Mouse (Mus musculus) adrenal gland, adult 2 months (tissue): ENCODE measurements around the gene Btbd35f6. TPM values are rescaled to one million over a fixed set of nuclear protein-coding genes. Genes with fewer than 3 reads are reported as not detected.
"Not testable (repeated sequence)": the region's sequence is repeated elsewhere in the genome, so short reads cannot be mapped to it uniquely, and the experiment has no call there.

Experiments used
- DNase-seq: peaks from one replicate; pipeline ENCODE4 v3.0.0; 2021
- long read RNA-seq: library from polyadenylated mRNA; stranded (forward); transcript quantifications from one replicate; pipeline ENCODE4 v2.0.0, GENCODE M21; 2021
- polyA plus RNA-seq: library from polyadenylated mRNA; depleted of rRNA; stranded (reverse); fragments of >200 nt; gene quantifications from 2 replicates; pipeline ENCODE4 v1.2.3, GENCODE M21; 2012; rRNA removed
- total RNA-seq, 2 experiments: library from RNA; stranded (reverse); gene quantifications; 2 replicates each; pipeline ENCODE4 v1.2.3; 2021

Gene Btbd35f6
- total RNA-seq (not detected), polyA plus RNA-seq (not detected in 2 replicates)
- long read RNA-seq: 0 reads

GRCm38 (mm10) chrX:33956440-33956839 is at the start of gene Btbd35f6:
Btbd35f6 (minus strand) TSS chrX:33956540.
- not testable (repeated sequence) for DNase-seq

DNA sequence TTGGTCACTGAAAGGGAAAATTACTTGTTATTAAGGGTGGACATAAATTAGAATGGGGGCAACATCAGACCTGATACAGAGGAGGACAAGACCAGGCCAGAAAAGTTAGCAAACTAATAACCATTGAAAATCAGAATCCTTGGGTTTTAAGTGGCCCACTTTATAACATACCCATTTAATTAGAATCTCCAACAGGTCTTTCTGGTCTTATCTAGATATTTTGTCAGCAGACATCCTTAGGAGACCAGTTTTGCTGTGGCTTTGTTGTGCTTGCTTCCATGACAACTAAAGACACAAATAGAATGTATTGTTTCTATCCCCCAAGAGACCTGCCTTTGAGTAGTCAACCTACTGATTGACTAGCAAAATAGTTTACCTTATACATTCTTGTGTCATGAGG is 30.4 kb upstream of the Btbd35f6 start, which contains the start of gene Gm21870:
TSS of gene Gm21870 (minus strand) at position 101 of the 400 bp plus-strand sequence.
- DNase-seq: not testable (repeated sequence)

DNA sequence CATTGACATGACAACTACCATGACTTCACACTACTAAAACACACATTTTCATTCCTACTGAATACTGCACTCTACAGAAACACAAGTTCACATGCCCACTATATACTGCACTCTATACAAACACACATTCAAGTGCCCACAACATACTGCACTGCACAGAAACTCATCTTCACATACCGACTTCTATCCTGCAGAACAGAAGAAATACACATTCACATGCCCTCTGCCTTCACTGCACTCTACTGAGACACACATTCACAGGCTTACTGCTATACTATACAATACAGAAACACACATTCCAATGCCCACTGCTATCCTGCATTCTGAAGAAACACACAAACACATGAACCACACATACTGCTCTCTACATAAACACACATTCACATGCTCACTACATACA is 26.1 kb downstream of the Btbd35f6 start:
- DNase-seq: not testable (repeated sequence)

DNA sequence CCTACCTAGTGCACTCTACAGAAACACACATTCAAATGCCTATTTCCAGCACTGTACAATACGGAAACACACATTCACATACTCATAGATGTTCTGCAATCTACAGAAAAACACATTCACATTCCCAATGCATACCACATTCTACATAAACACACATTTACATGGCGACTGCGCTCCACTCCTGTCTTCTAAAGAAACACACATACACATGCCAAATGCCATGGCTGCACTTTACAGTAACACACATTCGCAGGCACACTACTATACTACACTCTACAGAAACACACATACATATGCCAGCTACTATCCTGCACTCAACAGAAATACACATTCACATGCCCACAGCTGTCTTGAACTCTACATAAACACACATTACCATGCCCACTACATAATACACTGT is 28.1 kb downstream of the Btbd35f6 start:
- not testable (repeated sequence) for DNase-seq

DNA sequence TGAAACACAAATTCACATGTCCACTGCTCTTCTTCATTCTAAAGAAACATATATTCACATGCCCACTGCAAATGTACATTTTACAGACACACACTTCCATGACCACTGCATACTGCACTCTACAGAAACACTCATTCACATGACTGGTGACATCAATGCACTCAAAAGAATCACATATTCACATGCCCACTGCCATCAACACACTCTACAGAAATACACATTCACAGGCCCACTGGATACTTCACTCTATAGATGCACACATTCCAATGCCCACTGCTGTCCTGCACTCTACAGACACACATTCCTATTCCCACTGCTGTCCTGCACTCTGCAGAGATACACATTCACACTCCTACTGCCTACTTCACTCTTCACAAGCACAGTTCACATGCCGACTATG is 30.0 kb downstream of the Btbd35f6 start:
- not testable (repeated sequence) for DNase-seq

GRCm38 (mm10) chrX:33925420-33925819 is 30.9 kb downstream of the Btbd35f6 start:
- not testable (repeated sequence) for DNase-seq

Other genes with a start within 250 kb of the Btbd35f6 start
- not detected for gene Gm21870, start 30.3 kb upstream of the Btbd35f6 start, total RNA-seq
- gene Gm21870, start 30.3 kb upstream of the Btbd35f6 start, polyA plus RNA-seq: not detected in 2 replicates
- not detected for gene Btbd35f9, start 205.0 kb upstream of the Btbd35f6 start, total RNA-seq
- not detected in 2 replicates for gene Btbd35f9, start 205.0 kb upstream of the Btbd35f6 start, polyA plus RNA-seq